Mouse (Mus musculus): ENCODE measurements at regions not wholly inside any gene's neighbourhood (a gene's known extent, or its start where the extent isn't known, plus 50 kb on each side); places are given as distances from the start of the nearest gene placed in this dataset.

DNA sequence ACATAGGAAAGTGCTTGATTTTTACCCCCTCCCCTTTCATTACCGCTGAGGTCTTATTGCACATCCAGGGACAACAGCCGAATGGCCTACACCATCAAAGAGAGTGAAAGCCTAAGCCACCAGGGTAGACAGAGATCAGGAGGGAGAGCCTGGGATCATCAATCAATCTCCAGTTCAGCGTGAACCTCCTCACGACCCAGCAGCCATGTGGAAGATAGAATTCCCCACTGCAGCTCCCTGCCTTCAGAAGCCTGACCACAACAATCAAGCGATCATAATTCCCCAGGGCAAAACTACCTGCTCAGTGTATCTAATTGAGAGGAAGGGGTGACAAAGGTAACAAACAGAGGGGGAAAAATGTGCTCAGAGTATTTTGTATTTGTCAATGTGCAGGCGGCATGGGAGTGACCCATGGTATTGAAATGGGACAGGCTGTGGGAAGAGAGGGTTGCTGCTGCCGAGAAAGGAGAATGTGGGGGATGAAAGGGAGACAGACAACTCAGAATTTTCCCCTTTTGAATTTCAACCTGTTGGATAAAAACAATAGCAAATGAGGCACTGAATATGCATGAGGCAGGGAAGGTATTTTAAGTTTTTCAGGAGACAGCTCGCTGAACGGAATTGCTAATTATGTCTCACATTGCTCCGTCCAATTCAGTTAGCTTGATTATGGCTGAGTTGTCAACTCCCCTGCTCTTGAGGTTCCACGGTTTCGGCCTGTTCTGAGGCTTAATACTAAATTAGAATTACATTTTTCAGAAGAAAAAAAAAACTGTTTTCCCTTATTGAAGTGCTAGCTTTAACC, 121.8 kb downstream of the Mat2b start:
- TF ChIP-seq CTCF (IDR thresholded peaks at IDR 0.05; ENCODE audit: borderline replicate concordance, insufficient read depth, low read depth, low read length) (no peak), POLR2A (IDR thresholded peaks at IDR 0.05; ENCODE audit: borderline replicate concordance, insufficient read depth, low read length) (no peak)
